Mouse (Mus musculus): ENCODE data around the gene Tom1l2.

Tom1l2 gene

GRCm38 (mm10) chr11:60230512-60230911, 122.2 kb downstream of the Tom1l2 start:
- DNase-seq (ENCODE audit: low spot score) = no peak

DNA sequence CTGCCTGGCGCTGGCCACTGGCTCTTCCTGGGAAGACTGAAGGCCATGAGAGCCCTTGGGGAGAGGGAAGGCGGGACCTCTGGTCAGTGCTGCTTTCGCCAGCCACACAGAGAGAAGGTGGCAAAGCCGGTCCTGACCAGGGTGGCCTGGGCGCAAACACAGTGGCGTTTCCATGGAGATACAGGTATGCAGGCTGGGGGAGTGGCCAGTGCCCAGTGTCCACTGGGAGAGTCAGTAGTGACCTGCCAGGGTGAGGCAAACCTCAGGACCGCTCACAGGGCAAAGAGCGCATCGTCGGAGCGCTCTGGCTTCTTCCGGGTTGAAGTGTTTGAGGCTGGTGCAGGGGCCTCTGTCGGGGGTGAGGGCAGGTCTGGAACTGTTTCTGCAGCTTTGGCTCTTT, 122.9 kb downstream of the Tom1l2 start:
- DNase-seq (ENCODE audit: low spot score) = no peak

- no peak for DNase-seq (ENCODE audit: low spot score)
These were observed 124.2 kb downstream of the Tom1l2 start for GRCm38 (mm10) chr11:60228525-60228924.

GRCm38 (mm10) chr11:60225874-60226273, 126.8 kb downstream of the Tom1l2 start:
- no peak for DNase-seq (ENCODE audit: low spot score)

DNA sequence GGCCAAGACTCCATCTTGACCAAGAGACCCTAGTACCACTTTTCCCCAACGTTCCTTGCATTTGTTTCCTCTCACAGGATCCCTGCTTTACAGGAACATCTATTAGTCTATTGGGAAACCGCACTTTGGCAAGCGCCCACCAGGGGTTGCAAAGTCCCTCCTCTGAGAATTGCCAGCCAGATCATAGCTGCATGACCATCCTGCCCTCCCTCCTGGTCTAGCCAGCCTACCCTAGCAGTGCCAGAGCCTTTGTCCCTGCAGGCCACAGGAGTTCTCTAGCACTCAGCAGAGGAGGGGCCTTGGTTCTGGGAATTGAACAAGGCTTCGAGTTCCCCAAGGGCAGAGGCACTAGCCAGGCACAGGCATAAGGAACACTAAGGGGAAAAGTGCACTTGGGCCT, 128.0 kb downstream of the Tom1l2 start:
- no peak for DNase-seq (ENCODE audit: low spot score)

GRCm38 (mm10) chr11:60222469-60223236, 130.1 kb downstream of the Tom1l2 start, which contains the start of gene Srebf1:
TSS of gene Srebf1 (minus strand) at chr11:60222581.
- DNase-seq (ENCODE audit: low spot score) = peak; percentile 68

DNA sequence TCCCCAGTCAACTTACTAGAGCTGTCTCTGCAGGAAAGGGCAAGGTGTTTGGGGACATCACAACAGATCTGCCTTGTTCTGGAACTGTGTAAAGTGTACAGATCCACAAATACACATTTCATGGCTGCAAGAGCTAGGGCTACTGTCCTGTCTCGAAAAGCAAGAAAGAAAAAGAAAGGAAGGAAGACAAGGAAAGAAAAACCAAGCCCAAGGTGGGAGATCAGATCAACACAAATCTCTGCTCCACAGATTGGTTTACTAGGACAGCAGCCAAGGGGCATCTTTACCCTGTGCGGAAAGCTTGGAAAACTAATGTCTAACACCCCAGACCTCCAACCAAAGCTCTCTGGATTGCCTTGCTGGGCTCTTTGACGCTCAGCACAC, 130.6 kb downstream of the Tom1l2 start:
- DNase-seq (ENCODE audit: low spot score) = no peak

DNA sequence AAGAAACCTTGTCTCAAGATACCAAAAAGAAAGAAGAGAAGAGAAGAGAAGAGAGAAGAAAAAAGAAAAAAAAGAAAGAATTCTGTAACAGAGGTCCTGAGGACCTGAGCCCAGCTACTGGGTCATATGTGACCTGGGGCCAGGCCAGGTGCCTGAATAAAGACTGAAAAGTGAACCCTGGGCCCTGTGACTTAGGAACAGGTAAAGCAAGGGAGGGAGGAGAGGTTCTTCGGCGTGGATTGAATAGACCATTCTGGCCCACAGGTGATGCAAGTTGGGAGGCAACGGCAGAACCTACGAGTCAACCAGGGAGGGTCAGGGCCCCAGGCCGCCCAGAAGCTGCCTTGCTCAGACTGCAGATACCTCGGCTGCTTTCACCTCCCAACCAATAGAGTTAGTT, 131.3 kb downstream of the Tom1l2 start:
- no peak for DNase-seq (ENCODE audit: low spot score)

DNA sequence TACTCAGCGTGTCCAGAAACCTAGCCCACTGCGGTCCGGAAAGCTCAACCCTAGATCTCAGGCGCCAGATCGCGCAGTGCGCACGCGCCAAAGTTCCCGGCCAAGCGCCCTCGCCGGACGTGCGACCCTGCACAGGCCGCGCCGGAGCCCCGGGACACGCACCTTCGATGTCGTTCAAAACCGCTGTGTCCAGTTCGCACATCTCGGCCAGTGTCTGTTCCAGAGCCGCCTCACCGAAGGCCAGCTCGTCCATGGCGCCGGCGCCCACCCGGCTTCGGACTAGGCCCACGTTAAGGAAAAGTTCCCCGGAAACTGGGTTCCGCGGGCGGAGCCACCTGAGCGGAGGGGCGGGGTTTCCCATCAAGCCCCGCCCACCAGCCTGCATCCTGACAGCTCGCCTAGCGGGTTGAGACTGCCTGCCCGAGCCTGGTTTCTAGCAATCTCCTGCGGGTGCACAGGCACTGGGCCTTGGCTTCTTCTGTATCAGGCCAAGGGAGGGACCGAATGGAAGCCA, 132.4 kb downstream of the Tom1l2 start:
- DNase-seq (ENCODE audit: low spot score) = peak; percentile 92

DNA sequence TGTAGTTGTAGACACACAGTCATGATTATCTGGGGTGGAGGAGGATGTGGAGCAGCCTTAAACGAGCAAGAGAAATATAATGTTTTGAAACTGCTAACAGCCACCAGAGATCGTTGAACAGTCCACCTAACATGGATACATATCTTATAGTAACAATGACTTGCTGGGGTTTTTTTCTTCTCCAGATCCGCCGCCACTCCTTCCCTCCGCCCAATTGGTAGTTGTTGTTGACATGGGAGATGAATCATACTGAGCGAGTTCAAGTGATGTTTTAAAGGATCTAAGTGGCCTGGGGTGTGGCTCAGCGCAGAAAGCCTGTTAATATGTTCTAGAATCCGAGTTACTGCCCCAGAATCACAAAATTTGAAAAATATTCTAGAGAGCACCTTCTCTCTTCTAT, 133.1 kb downstream of the Tom1l2 start:
- no peak for DNase-seq (ENCODE audit: low spot score)

DNA sequence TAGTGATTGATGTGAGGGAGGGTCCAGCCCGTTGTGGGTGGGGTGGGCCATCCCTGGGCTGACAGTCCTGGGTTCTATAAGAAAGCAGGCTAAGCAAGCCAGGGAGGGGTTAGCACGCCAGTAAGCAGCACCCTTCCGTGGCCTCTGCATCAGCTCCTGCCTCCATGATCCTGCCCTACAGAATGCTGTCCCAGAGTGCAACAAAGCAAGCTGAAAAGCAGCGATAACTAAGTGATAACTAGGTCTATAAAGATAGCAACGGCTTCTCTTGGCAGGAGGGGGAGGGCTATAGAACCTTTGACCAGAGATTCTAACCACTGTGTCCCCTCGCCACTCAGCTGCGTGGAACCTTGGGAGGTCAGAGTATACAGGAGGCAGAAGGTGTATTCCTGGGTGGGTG, 135.2 kb downstream of the Tom1l2 start:
- no peak for DNase-seq (ENCODE audit: low spot score)

GRCm38 (mm10) chr11:60216671-60217070, 136.0 kb downstream of the Tom1l2 start:
- no peak for DNase-seq (ENCODE audit: low spot score)

GRCm38 (mm10) chr11:60213266-60213665, 139.4 kb downstream of the Tom1l2 start:
- no peak for DNase-seq (ENCODE audit: low spot score)

DNA sequence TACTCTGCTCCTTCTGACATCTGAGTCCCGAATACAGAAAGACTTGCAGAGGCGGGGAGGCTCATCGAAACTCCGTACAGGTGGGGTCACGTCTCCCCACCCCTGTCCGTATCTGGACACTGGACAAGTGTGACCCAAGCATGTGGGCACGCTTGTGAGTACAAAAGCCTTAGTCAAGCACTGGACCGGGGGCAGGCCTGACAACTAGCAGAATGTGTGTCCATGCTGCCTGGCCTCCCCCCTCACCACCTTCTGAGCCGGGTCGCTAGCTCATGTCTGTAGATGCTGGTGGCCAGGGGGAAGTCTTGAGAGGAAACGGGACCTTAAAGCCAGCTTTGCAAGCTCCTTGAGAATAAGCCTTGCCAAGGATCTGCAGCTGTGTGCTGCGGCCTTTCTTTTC, 140.9 kb downstream of the Tom1l2 start:
- no peak for DNase-seq (ENCODE audit: low spot score)

DNA sequence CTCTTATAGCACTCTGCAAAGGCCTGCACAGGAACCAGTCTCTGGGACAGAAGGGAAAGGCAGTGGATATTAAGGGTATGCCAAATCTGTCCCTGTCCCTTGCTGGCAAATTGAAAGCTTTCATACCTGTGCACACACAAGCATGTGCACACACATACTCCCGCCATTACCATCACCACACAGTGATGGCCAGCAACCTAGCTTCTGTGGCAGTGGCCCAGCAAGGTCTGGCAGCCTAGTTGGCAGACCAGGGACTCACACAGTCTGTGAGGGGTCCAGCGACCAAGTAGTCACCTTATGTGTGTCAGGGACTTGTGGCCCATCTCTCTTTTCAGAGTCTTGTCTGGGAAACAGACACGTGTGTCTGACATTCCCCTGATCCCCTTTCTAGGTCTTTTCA, 141.6 kb downstream of the Tom1l2 start:
- DNase-seq (ENCODE audit: low spot score) = no peak

DNA sequence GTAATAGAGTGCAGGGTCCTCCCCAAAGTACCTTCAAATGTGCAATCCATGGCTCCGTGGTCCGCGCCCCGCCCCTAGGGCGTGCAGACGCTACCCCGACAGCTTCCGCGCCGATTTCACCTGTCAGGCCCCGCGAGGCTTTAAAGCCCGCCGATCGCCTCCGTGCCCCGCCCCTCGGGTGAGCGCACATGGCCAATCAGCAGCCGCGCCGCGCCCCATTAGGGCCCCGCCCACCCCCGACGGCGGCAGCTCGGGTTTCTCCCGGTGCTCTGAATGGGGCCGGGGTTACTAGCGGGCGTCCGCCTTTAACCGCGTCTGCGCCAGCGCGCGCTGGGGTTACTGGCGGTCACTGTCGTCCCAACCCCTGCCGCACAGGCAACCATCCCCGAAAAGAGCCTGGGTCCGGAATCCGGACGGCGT, 142.4 kb downstream of the Tom1l2 start:
- DNase-seq (ENCODE audit: low spot score) = peak; percentile 84

GRCm38 (mm10) chr11:60209933-60210249, 142.8 kb downstream of the Tom1l2 start:
- DNase-seq (ENCODE audit: low spot score) = no peak

- DNase-seq (ENCODE audit: low spot score) = peak; percentile 54
These were observed 143.3 kb downstream of the Tom1l2 start for GRCm38 (mm10) chr11:60209217-60209932.

GRCm38 (mm10) chr11:60208712-60209111, 144.0 kb downstream of the Tom1l2 start:
- no peak for DNase-seq (ENCODE audit: low spot score)

DNA sequence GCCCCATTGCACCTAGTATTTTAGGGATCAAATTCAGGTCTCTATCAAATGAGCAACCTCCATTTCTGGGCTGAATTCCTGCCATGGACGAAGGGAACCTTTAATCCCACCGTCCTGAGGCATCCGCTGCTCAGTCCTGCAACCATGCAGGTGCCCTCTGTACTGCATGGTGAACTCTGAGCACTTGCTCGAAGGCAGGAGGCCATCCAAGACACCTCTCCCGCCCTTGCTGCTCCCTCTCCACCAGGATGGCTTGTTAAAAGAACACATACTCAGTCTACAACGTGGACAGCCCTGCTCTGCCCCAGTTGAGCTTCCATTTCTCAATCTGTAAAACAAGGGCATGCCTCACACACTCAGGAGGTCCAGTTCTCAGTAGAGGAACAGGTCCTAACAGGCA, 144.5 kb downstream of the Tom1l2 start:
- no peak for DNase-seq (ENCODE audit: low spot score)

DNA sequence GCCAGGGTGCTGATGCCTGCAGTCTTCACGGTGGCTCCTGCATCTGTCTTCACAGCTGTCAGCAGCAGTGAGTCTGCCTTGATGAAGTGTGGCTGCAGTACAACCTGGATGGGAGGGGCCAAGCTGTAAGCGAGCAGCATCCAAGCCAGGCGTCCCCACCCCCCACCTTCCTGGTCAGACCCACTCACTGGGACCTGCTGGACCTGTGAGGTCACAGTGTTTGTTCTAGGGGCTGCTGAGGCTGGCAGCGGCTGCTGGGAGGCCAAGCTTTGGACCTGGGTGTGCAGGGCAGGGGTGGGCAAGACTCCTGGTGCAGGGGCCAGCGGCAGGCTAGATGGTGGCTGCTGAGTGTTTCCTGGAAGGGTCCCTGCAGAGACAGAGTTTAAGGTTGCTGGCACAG, 146.5 kb downstream of the Tom1l2 start:
- DNase-seq (ENCODE audit: low spot score) = no peak

GRCm38 (mm10) chr11:60205026-60205425, 147.7 kb downstream of the Tom1l2 start:
- no peak for DNase-seq (ENCODE audit: low spot score)

Data from ovary, postnatal 10 days (tissue).